Mouse (Mus musculus): ENCODE data around the gene Nufip1.
"Not testable (repeated sequence)": the region's sequence is repeated elsewhere in the genome, so short reads cannot be mapped to it uniquely, and the experiment has no call there.

The Nufip1 gene

GRCm38 (mm10) chr14:76134975-76135374, 24.3 kb downstream of the Nufip1 start:
- no peak for DNase-seq (ENCODE audit: low spot score in 2 of 2)

GRCm38 (mm10) chr14:76145248-76145647, 34.6 kb downstream of the Nufip1 start:
- DNase-seq (ENCODE audit: low spot score in 2 of 2): no peak

DNA sequence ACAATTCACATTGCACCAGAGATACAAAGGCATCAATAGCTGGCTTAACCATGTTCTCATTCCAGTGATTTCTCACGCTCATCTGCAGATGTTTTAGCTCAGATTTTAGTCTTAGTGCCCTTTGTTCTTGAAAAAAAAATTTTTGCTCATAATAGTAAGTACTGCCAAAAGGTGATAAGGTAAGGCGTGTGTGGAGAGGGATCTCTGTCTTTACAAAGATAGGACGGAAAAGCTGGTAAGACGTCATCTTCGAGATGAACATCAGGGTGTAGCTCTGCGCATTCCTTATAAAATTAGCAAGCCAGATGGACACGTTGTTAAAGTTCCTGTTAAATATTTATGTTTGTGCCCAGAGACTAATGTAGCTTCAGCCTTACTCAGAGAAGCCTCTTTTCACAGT, 35.2 kb downstream of the Nufip1 start:
- DNase-seq (ENCODE audit: low spot score in 2 of 2): no peak

GRCm38 (mm10) chr14:76147061-76147460, 36.4 kb downstream of the Nufip1 start:
- DNase-seq (ENCODE audit: low spot score in 2 of 2): no peak

DNA sequence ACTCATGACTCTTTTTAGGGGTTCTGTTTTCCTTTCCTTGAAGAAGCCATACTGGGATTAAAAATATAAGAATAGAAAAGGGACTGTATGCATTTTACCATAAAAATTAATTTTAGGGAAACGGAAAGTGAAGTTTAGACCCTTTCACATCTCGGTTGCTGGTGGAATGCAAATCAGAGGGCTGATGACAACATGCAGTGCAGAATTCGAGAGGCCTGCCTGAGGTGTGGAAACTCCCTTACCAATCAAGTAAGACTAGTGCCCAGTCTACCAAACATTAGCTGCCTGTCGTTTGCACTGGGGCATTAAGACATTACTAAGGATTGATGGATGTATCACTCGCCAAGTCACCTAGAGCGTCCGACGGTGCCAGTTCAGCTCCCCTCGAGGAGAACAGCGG, 37.6 kb downstream of the Nufip1 start:
- no peak for DNase-seq (ENCODE audit: low spot score in 2 of 2)

- peak; percentile 50 to 55 for DNase-seq (ENCODE audit: low spot score in 2 of 2)
Observed at GRCm38 (mm10) chr14:76149531-76150179, 39.0 kb downstream of the Nufip1 start.

DNA sequence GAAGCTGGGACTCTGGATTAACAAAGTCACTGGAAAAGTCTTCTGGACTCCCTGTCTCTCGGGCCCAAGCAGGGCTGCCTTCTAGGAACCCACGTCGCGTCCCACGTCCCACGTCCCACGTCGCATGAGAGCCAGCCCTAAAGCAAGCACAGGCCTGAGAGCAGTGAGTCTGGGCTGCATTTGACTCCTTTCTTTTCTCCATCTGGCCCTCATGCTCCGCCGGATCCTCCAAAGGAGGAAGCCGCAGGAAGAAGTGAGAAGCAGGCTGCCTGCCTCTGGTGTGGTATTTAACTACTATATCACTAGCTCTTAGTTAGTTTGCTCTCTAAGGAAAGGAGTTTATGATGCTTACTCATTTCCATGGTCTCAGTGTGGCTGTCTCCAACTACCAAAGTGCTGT, 39.8 kb downstream of the Nufip1 start:
- no peak for DNase-seq (ENCODE audit: low spot score in 2 of 2)

GRCm38 (mm10) chr14:76151011-76151410, 40.3 kb downstream of the Nufip1 start:
- DNase-seq (ENCODE audit: low spot score in 2 of 2): no peak

- DNase-seq (ENCODE audit: low spot score in 2 of 2): no peak
Observed at GRCm38 (mm10) chr14:76151820-76152161, 41.1 kb downstream of the Nufip1 start.

DNA sequence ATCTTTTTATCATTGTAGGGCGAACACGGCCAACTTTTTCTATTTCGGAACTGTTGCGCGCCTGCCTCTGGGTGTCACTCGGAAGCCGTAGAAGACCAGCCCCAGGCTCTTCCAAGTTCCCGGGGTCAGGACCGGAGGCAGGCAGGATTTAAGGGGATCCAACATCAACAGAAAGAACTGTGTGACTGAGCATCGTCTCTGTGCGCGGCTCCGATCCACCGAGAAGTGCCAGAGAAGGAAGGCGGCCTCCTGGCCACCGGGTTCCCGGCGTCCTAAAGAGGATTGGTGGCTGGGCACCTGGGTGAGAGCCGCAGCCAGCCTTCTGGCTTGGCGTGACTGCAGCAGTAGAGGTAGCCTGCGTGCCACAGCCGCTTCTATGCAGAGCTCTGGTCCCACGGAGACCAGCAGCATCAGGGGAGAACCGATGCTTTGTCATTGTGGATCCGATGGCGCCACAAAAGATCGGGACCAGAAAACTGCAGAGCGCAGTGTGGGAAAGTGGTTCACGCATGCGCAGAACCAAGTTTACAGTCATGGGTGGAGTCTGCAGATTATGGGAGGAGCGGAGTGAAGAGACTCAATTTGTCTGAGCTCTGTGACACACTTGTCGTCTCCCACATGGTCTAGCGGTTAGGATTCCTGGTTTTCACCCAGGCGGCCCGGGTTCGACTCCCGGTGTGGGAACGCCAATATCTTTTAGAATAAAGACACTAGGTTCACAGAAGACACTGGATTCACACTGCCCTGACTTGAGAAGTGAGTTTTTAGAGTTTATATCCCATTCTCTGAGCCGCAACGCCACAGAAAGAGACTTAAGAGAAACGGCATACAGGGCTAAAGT, 41.7 kb downstream of the Nufip1 start:
- DNase-seq (ENCODE audit: low spot score in 2 of 2): peak; percentile 96

DNA sequence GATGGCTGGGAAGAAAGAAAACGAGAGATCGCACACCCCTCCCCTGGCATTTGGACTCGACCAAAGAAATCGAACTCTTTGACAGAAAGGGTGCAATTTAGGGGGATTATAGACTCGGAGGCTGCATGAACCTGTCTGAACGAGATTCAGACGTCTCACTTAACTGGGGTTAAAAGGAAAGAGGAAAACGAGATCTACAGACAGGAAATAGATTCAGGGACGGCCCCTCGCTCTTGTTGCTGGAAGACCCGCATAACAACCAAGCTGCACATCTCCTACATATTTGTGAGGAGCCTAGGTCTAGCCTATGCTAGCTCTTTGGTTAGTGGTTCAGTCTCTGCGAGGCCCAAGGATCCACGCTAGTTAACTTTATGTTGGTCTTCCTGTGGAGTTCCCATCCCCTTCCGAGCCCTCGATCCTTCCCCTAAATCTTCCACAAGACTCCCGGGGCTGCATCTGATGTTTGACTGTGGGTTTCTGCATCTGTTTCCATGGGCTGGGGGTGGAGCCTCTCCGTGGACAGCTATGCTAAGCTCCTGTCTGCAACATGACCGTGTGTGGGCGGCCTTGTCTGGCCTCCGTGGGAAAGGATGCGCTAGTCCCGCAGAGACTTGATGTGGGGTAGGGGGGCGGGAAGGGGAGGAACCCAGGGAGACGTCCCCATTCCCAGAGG, 42.4 kb downstream of the Nufip1 start:
- peak; percentile 38 to 46 for DNase-seq (ENCODE audit: low spot score in 2 of 2)

- no peak for DNase-seq (ENCODE audit: low spot score in 2 of 2)
Observed at GRCm38 (mm10) chr14:76153828-76154227, 43.1 kb downstream of the Nufip1 start.

- DNase-seq (ENCODE audit: low spot score in 2 of 2): no peak
Observed at GRCm38 (mm10) chr14:76158192-76158785, 47.6 kb downstream of the Nufip1 start.

DNA sequence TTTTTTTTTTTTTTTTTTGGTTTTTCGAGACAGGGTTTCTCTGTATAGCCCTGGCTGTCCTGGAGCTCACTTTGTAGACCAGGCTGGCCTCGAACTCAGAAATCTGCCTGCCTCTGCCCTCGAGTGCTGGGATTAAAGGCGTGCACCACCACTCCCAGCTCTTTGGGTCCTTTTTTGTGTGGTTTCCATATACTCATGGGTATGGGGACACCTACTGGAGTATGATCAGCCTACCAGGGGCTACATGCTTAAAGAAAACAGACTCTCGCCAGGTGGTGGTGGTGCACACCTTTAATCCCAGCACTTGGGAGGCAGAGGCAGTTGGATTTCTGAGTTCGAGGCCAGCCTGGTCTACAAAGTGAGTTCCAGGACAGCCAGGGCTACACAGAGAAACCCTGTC, 49.9 kb downstream of the Nufip1 start:
- DNase-seq (ENCODE audit: low spot score in 2 of 2): not testable (repeated sequence)

DNA sequence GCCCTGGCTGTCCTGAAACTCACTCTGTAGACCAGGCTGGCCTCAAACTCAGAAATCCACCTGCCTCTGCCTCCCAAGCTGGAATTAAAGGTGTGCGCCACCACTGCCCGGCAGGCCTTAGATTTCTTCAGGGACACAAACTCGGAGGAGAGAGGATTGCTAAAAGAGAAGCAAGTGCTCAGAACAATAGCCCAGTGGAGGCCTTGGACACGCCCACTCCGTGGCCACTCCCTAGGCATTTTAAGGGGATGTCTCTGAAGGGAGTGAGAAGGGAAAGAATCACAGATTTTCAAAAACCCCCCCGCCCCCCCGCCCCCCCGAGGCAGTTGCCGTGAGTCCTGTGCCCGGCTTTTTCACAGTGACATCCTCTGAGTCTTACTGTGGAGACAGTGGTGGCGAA, 53.5 kb downstream of the Nufip1 start:
- DNase-seq (ENCODE audit: low spot score in 2 of 2): no peak

GRCm38 (mm10) chr14:76164904-76165755, 54.4 kb downstream of the Nufip1 start:
- no peak for DNase-seq (ENCODE audit: low spot score in 2 of 2)

DNA sequence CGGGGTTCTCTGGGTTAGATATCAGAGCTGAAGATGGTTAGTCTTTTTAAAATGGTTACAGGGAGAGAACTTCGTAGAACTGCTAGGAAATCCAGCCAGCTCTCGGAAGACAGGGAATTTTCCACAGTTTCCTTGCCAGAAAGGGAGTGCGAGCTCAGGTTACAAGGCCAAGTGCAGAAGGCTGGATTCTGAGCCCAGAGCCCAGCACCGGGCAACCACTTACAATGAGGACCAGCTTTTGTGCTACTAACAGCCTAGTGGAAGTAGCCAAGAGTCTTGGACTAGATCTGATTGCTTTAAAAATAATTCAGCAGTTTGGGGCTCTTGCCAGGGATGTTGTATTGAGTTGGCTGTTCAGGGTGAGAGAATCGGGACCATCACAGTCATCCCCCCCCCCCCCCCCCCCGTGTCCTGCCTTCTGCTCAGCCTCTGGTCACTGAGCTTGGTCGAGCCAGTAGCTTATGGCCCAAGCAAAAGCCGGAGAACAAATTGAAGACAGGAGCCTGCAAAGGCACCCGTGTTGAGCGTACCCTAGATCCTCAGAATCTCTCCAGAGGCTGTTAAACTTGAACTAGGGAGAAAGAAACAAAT, 59.3 kb downstream of the Nufip1 start:
- DNase-seq (ENCODE audit: low spot score in 2 of 2): peak; percentile 65 to 76

DNA sequence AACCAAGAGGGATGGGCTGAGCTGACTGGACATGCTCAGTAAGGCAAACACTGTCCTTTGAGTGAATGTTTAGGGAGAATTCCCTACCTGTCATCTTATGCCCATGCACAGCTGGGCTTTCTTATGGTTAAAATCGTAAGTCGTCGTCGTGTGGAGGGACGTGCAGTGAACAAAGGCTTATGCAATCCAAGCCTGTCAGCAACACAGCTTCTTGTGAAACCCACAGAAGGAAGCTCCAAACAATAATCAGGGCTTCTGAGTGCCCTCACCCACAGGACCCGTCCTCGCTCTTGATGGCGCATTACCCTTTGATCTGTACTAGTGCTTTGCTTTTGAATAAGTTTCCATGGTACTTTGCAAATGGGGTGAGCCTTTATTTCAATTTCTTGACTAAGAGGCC, 60.6 kb downstream of the Nufip1 start:
- no peak for DNase-seq (ENCODE audit: low spot score in 2 of 2)

DNA sequence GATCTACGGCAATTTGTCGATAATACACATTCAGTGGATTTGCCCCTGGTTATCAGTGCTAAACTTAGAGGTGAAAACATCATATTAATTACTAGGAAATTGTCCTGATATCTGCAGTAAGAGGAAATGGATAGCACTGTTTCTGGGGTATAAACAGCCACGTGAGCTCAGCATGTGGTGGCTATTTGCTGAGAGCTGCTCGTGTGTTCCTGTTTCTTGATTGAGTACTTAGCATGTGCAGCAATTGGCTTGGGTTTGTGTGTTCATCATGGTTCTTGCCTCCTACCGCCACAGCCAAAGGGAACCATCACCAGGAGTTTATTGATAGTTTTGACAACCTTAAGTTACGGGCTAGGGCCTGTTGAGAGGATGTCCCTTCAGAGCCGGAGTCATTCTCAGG, 63.6 kb downstream of the Nufip1 start:
- no peak for DNase-seq (ENCODE audit: low spot score in 2 of 2)

DNA sequence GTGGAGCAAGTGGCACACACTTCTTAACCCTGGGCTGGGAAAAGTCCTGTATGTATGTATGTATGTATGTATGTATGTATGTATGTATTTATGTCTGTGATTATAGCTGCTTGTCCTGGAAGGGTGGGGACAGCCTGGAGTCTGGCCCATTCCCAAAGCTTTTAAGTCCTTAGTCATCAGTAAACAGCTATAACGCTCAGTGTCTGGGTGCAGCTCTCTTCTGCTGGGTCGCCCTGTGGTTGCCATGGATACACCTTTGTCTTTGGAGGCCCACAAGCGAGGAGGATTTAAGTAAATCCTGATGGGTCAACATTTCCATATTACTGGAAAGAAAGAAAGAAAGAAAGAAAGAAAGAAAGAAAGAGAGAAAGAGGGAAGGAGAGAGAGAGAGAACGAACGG, 65.1 kb downstream of the Nufip1 start:
- no peak for DNase-seq (ENCODE audit: low spot score in 2 of 2)

DNA sequence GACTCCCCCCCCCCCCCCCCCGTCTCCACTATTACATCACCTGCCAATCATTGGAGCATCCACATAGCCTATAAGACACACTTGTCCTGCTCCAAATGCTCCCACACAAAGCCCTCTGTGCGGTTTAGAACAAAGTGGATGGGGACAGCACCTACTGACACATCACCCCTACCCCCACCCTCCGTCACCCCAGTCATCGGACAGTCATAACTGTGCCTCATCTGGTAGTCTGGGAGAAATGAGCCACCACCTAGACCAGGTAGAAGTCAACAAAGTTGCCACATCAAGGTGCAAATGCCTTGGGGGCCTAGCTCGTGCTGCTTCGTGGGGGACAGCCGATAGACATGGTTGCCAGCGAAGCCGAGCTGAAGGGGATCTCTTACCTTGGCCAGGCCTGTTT, 66.5 kb downstream of the Nufip1 start:
- no peak for DNase-seq (ENCODE audit: low spot score in 2 of 2)
